Mouse (Mus musculus) heart, embryonic 16.5 days (tissue): Measurements from ENCODE around the gene Pes1. TPM values are rescaled to one million over a fixed set of nuclear protein-coding genes. Genes with fewer than 3 reads are reported as not detected.

Experiments
- ATAC-seq: fragments of 200-750 bp; cut with Nextera tagmentation; replicated peaks from 2 replicates; pipeline ENCODE4 v1.8.0; 2017; ENCODE audit warnings: moderate number of reproducible peaks; ENCODE audit not compliant: insufficient read depth, low FRiP score; ENCODE audit errors: extremely low read depth
- H3K27ac ChIP-seq: fragments of 300-500 bp; sonication (generic); 2 replicates; pipeline ENCODE4 v1.5.1; 2014; ENCODE audit warnings: mild to moderate bottlenecking, low read length, control low read depth, moderate library complexity
- H3K27me3 ChIP-seq: fragments of 300-500 bp; sonication (generic); 2 replicates; pipeline ENCODE4 v1.6.1; 2014; ENCODE audit warnings: low read length, mixed read lengths; ENCODE audit not compliant: control insufficient read depth, insufficient read depth
- H3K36me3 ChIP-seq: fragments of 300-500 bp; sonication (generic); 2 replicates; pipeline ENCODE4 v1.6.1; 2014; ENCODE audit not compliant: control insufficient read depth, insufficient read depth
- H3K4me1 ChIP-seq: fragments of 300-500 bp; sonication (generic); 2 replicates; pipeline ENCODE4 v1.6.1; 2014; ENCODE audit warnings: low read length, mixed read lengths; ENCODE audit not compliant: control insufficient read depth, insufficient read depth
- H3K4me2 ChIP-seq: fragments of 300-500 bp; sonication (generic); 2 replicates; pipeline ENCODE4 v1.6.1; 2014; ENCODE audit warnings: low read depth, mild to moderate bottlenecking, control low read depth, low read length
- H3K4me3 ChIP-seq: fragments of 300-500 bp; sonication (generic); 2 replicates; pipeline ENCODE4 v1.5.1; 2014; ENCODE audit warnings: mild to moderate bottlenecking, control low read depth, low read length
- H3K9ac ChIP-seq: fragments of 300-500 bp; sonication (generic); 2 replicates; pipeline ENCODE4 v1.6.1; 2014; ENCODE audit warnings: low read length, control low read depth
- H3K9me3 ChIP-seq: fragments of 300-500 bp; sonication (generic); replicated peaks from 2 replicates; pipeline ENCODE4 v1.6.1; 2016; ENCODE audit warnings: low read length; ENCODE audit not compliant: control insufficient read depth
- WGBS: fragments of 180-500 bp; shearing (Covaris S2); extraction: QIAGEN DNeasy Blood & Tissue Kit; methylation state at CpG from one replicate; pipeline ENCODE4 v1.1.7; 2014; 5-methylcytosine and 5-hydroxymethylcytosine counted together
- polyA plus RNA-seq: library from polyadenylated mRNA; unstranded; fragments of >200 nt; fragmentation: Nextera tagmentation; extraction: Ambion mirVana; gene quantifications from 2 replicates; pipeline ENCODE4 v1.2.1, GENCODE M21; 2015

Gene Pes1
- polyA plus RNA-seq, 1 experiment from 2014 or later, result 57.9 TPM

DNA sequence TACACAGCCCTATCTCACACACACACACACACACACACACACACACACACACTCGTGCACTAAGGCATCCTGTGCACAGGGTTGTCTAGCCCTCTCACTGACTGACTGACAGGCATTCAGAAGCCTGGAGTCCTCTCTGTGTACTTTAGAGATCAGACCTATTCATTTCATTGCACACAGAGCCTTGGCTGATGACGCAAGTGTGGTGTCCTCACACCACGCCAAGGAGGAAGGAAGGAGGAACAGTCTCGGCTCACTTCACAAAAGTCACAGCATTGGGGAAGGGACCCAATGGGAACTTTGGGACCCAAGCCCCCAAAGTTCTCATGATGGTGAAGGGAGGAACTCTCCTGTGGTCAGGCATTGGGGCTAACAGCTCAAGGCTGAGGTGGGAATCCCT is 33.8 kb upstream of the Pes1 start:
- H3K4me2 ChIP-seq, result no peak overlapping the region
- ATAC-seq, result no peak
- H3K4me3 ChIP-seq, result no peak overlapping the region
- WGBS, result 58% methylated on average over 4 of the region's 4 CpGs
- no peaks in the 10 kb centered on the region for H3K9me3 ChIP-seq
- peaks cover 3% of the 10 kb centered on the region; the same call in 1 of the 2 replicates for H3K36me3 ChIP-seq
- peaks cover 9% of the 10 kb centered on the region for H3K4me1 ChIP-seq
- H3K27me3 ChIP-seq, result no peaks in the 10 kb centered on the region
- no peak overlapping the region for H3K27ac ChIP-seq
- no peak overlapping the region for H3K9ac ChIP-seq

- Histone ChIP-seq H3K27me3 (no peaks in the 10 kb centered on the region), H3K9ac (peak overlapping the region; percentile 74), H3K4me2 (peak overlapping the region; percentile 81), H3K36me3 (peaks cover 3% of the 10 kb centered on the region; the same call in 1 of the 2 replicates), H3K4me3 (peak overlapping the region; percentile 66), H3K9me3 (no peaks in the 10 kb centered on the region), H3K4me1 (peaks cover 9% of the 10 kb centered on the region), H3K27ac (no peak overlapping the region)
- ATAC-seq, result no peak
- WGBS, result 51% methylated on average over 6 of the region's 6 CpGs
These were observed 32.8 kb upstream of the Pes1 start for GRCm38 (mm10) chr11:3930931-3931330.

DNA sequence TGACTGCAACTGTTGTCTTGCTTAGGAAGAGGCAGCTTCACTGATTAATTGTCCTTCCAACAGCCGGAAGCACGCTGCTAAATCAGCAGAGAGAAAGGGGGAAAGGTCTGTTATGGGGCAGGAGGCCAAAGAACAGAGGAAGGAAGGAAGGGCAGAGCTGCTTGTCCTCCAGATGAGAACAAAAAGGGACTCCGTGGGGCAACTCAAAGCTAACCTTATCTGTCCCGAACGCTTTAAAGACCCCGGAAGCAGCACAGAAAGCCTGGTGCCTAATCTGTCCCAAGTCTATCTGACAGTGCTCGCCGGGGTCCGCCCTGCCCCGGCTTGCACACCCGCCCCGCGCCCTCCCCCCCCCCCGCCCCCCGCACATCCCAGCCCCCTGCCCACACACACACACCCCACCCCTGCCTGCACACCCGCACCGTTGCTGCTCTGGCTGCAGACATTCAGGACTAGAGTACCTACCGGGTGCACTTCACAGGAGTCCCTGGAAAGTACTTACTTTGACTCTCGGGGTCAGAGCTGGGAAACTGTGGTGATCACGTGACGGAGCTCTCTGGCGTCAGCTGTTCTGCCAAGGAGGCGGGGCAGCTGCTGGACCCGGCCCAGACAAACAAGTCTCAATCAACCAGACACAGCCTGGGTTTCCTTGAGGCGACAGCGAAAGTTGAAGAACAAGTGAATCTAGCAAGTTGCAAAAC is 32.1 kb upstream of the Pes1 start, which contains the start of gene Tcn2:
Gene Tcn2, minus strand, starts transcription at position 649 of the 701 bp plus-strand sequence.
- WGBS, result under 1% methylated on average over 22 of the region's 26 CpGs

DNA sequence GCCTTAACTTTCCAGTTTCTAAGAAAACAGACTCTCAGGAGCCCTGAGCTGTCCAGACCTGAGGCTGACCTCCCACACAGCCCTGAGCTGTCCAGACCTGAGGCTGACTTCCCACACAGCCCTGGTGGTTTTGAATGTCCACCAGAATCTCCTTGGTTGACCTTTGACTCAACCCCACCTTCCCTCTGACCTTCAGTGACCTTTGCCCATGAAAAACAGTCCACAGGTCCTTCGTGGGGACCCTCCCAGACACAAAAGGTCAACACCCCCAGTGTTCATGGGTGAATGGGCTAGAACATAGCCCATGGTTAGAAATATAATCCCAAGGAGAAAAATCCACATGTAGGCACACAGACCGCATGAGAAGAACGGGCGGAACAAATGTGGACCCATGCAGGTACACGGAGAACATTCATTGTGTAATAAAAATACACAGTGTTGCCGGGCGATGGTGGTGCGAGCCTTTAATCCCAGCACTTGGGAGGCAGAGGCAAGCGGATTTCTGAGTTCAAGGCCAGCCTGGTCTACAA is 30.0 kb upstream of the Pes1 start:
- 90% methylated on average over 9 of the region's 9 CpGs for WGBS
- no peak overlapping the region for H3K27ac ChIP-seq

More for the DNA sequence above, 32.1 kb upstream of the Pes1 start, which contains the start of gene Tcn2:
- ATAC-seq, result peak; percentile 89
- H3K27ac ChIP-seq, result peak within 1 kb of the TSS; percentile 69
- H3K4me3 ChIP-seq, result peak within 1 kb of the TSS; percentile 66
- peaks cover 3% of the 10 kb centered on the region; the same call in 1 of the 2 replicates for H3K36me3 ChIP-seq
- peaks cover 9% of the 10 kb centered on the region for H3K4me1 ChIP-seq
- H3K27me3 ChIP-seq, result no peaks in the 10 kb centered on the region
- no peaks in the 10 kb centered on the region for H3K9me3 ChIP-seq
- peak within 1 kb of the TSS; percentile 81 for H3K4me2 ChIP-seq
- H3K9ac ChIP-seq, result peak within 1 kb of the TSS; percentile 74

GRCm38 (mm10) chr11:3935135-3935534 is 28.6 kb upstream of the Pes1 start:
- Histone ChIP-seq H3K4me3 (no peak overlapping the region), H3K27me3 (0 out of 2 replicates have a peak, but pooled peaks cover 2% of the 10 kb centered on the region), H3K36me3 (no peaks in the 10 kb centered on the region), H3K9ac (no peak overlapping the region), H3K27ac (no peak overlapping the region), H3K4me1 (peaks cover 9% of the 10 kb centered on the region), H3K9me3 (no peaks in the 10 kb centered on the region), H3K4me2 (no peak overlapping the region)
- no peak for ATAC-seq
- 69% methylated on average over 4 of the region's 4 CpGs for WGBS

More for the DNA sequence above, 30.0 kb upstream of the Pes1 start:
- no peak overlapping the region for H3K4me2 ChIP-seq
- ATAC-seq, result no peak
- H3K9me3 ChIP-seq, result no peaks in the 10 kb centered on the region
- no peak overlapping the region for H3K9ac ChIP-seq
- 0 out of 2 replicates have a peak, but pooled peaks cover 2% of the 10 kb centered on the region for H3K27me3 ChIP-seq
- H3K4me3 ChIP-seq, result no peak overlapping the region
- no peaks in the 10 kb centered on the region for H3K36me3 ChIP-seq
- peaks cover 9% of the 10 kb centered on the region for H3K4me1 ChIP-seq

DNA sequence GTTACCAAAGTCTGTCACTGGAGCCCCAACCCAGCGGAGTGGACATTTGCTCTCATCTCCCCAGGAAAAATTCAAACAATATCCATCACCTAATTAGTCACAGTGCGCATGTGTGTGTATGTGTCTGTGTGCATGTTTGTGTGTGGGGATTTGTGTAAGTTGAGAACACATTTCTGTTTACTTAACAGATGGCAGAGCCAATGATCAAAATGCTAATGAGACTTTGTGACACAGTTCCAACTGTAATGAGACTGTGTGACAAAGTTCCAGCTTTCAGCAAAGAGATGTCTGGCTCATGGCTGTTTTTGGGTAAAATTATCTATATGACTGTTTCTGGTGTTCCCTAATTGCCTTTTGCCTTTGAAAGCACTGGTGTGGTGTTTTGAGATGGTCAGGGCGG is 27.5 kb upstream of the Pes1 start:
- H3K4me3 ChIP-seq, result no peak overlapping the region
- 0 out of 2 replicates have a peak, but pooled peaks cover 2% of the 10 kb centered on the region for H3K27me3 ChIP-seq
- no peak overlapping the region for H3K9ac ChIP-seq
- no peak for ATAC-seq
- H3K27ac ChIP-seq, result no peak overlapping the region
- H3K4me2 ChIP-seq, result no peak overlapping the region
- peaks cover 4% of the 10 kb centered on the region for H3K4me1 ChIP-seq
- 86% methylated on average over 3 of the region's 3 CpGs for WGBS
- H3K36me3 ChIP-seq, result no peaks in the 10 kb centered on the region
- no peaks in the 10 kb centered on the region for H3K9me3 ChIP-seq

- no peaks in the 10 kb centered on the region for H3K9me3 ChIP-seq
- ATAC-seq, result no peak
- no peak overlapping the region for H3K9ac ChIP-seq
- no peaks in the 10 kb centered on the region for H3K36me3 ChIP-seq
- H3K27me3 ChIP-seq, result 0 out of 2 replicates have a peak, but pooled peaks cover 2% of the 10 kb centered on the region
- no peak overlapping the region for H3K4me2 ChIP-seq
- no peak overlapping the region for H3K27ac ChIP-seq
- no peak overlapping the region for H3K4me3 ChIP-seq
- no peaks in the 10 kb centered on the region for H3K4me1 ChIP-seq
- WGBS, result 68% methylated on average over 13 of the region's 13 CpGs
These were observed 26.4 kb upstream of the Pes1 start for GRCm38 (mm10) chr11:3937321-3937874.

- Histone ChIP-seq H3K27ac (no peak overlapping the region), H3K27me3 (0 out of 2 replicates have a peak, but pooled peaks cover 2% of the 10 kb centered on the region), H3K9ac (no peak overlapping the region), H3K4me3 (no peak overlapping the region), H3K9me3 (no peaks in the 10 kb centered on the region), H3K4me2 (no peak overlapping the region), H3K36me3 (no peaks in the 10 kb centered on the region), H3K4me1 (no peaks in the 10 kb centered on the region)
- 86% methylated on average over 7 of the region's 7 CpGs for WGBS
- no peak for ATAC-seq
These were observed 22.4 kb upstream of the Pes1 start for GRCm38 (mm10) chr11:3941371-3941770.

DNA sequence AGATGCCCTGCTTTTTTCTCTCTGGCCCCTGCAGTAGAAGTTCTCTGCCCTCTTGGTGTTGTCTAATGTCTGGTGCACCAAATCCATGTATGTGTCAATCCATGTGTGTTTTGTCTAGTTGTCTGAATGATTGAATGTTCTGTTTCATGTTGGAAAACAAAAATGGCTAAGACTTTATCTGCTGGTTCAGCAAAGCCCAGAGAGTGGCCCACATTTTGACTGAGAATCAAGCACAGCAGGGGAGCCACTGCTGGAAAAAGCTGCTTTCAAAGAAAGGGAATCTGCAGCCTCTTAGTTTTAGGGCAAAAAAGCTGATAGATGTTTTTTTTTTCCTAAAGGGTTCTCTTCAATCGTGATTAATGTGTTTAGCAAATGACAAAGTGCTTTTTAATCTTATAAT is 17.4 kb upstream of the Pes1 start:
- no peaks in the 10 kb centered on the region for H3K27me3 ChIP-seq
- H3K27ac ChIP-seq, result no peak overlapping the region
- no peaks in the 10 kb centered on the region for H3K9me3 ChIP-seq
- ATAC-seq, result no peak
- no peak overlapping the region for H3K9ac ChIP-seq
- no peaks in the 10 kb centered on the region for H3K36me3 ChIP-seq
- WGBS, result 27% methylated on average over 1 of the region's 1 CpGs
- no peaks in the 10 kb centered on the region for H3K4me1 ChIP-seq
- no peak overlapping the region for H3K4me3 ChIP-seq
- H3K4me2 ChIP-seq, result no peak overlapping the region
